Mouse (Mus musculus) 3T3-L1 (cell line): ENCODE results near the gene Tmem208.
A peak's percentile ranks its signal among the peaks of the same experiment; 100 is the strongest.
"Not testable (repeated sequence)": the region's sequence is repeated elsewhere in the genome, so short reads cannot be mapped to it uniquely, and the experiment has no call there.

Experiments used
- DNase-seq: peaks from one replicate; pipeline ENCODE4 v3.0.0-alpha.2; 2015; ENCODE audit warnings: low read depth, low spot score

Tmem208 gene

DNA sequence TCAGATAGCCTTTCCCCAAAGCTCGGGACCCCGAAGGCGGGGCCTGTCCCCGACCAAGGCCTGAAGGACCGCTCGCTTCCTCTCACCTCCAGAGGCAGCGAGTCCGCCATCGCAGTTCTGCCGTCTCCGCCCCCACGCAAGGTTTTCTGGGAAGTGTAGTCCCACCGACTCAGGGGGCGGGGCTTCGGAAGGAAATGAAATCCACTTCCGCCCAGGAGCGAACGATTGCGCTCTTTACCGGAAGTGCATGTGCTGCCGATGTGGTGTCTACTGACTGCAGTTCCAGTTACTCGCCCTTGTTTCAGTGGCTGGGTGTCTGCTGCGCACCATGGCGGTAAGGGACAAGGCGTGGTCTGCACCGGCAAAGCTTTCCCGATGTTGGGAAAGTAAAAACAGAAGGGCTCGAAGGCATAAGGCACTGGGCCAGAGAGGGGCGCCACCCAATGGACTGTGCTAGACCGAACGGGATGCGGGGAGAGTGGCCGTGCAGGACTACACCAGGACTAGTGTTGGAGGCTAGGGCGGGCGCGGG is at the start of gene Tmem208, which contains the start of gene Lrrc29:
Gene Tmem208 (plus strand): TSS at position 214 of the 532 bp plus-strand sequence.
Gene Lrrc29 (minus strand): TSS at position 138 of the 532 bp plus-strand sequence.
- DNase-seq = peak; percentile 99

DNA sequence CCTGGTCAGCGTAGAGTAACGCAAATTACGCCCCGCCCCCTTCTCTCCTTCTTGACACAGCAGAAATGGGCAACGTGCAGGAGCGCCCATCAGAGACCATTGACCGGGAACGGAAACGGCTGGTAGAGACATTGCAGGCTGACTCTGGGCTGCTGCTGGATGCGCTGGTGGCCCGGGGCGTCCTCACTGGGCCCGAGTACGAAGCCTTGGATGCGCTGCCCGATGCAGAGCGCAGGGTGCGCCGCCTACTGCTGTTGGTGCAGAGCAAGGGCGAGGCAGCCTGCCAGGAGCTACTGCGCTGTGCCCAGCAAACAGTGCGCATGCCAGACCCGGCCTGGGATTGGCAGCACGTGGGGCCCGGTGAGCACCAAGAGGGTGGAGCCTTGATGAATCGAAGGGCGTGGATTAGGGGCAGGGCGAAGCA is 47.2 kb upstream of the Tmem208 start:
- no peak for DNase-seq

DNA sequence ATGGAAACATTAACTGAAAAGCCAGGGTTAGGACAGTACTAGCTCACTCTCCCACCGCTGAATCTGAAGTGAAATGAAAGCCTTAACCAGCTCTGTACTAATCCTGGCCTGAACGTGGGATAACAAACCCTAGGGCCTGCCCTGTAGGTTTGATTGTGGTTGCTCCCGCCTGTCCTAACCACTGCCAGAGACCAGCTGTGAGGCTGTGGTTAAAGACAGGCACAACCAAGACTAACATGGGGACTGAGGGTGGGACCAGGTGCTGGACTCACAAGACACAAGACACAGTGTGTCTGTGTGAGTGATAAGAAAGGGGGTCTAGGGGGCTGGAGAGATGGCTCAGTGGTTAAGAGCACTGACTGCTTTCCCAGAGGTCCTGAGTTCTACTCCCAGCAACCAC is 45.6 kb upstream of the Tmem208 start:
- no peak for DNase-seq

DNA sequence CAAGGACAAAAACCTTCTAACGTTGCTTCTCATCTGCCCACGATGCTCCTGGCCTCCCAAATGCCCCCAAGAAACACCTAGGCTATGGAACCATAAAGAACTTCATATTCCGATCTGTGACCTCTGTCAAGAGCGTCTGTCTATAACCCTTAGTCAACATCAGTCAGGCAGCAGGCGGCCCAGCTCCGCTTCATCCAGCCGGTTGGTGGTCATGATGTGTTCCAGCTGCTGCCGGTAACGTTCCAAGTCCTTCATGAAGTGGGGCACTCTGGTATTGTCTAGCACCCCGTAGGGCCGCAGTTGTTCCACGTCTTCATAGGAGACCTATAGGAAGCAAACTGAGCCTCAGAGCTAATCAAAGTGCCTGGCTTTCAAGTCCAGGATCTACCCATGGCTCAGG is 44.3 kb upstream of the Tmem208 start:
- DNase-seq = no peak

DNA sequence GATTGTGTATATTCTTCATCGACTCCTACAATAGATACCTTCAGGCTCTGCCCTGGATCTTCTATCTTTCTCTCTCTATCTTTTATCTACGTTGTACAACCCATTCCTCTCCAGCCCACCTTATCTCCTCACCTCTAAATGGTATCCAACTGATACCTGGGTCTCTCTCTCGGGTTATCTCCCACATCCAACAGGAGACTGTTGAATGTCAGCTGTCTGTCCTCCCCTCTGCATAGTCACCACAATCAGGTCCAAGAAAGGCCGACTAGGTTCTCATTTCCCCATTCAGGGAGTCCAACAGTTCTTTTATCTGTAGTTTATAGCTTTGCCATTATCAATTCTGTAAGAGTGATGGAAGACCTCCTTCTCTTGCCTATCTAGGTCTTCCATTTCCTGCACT is 43.9 kb upstream of the Tmem208 start:
- DNase-seq = no peak

DNA sequence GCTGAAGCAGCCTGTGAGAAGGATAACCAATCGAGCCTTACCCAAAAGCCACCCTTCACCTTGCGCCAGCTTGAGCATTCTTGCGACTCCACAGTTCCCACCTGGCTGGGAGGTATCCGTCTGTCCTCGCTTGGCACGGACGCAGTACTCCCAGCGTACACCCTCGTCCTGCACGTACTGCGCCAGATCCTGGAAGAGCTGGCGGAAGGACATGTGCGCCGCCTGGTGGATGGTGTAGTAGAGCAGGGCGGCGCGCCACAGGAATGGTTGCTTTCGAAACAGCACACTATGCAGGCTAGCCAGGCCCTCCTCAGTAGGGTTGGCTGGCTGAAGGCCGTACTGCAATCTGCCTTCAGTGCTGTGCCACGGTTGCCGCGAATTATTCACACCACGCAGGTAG is 43.1 kb upstream of the Tmem208 start:
- peak; percentile 45 for DNase-seq

DNA sequence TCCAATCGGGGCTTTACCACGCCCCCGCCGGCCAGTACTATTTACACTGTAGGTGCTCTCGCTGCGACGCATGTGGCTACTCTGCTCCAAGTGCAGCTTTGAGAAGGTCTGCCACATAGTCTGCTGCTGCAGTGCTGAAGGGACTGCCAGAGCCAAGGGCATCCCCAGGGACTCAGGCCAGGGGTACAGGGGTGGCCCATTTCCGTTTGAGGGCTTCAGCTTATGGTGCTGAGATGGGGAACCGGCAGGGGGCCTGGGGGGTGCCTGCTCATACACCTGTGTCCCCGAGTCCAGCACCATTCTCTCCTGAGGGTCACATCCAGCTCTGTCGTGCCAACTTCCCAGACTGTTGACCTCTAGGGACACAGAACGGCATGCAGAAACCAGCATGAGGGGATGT is 40.6 kb upstream of the Tmem208 start:
- no peak for DNase-seq

DNA sequence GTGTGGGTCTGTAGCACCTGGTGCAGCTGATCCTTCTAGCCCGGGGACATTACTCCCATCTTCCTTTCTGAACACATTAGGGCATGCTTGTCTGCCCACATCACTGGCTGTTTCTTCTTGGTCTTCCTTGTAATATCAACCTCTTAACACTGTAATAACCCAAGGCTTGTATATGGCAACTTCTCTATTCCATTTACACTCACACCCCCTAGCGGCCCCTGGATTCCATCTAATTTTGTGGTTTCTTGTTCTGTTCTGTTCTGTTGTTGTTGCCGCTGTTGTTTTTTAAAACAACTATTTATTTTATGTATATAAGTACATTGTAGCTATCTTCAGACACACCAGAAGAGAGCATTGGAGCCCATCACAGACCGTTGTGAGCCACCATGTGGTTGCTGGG is 39.2 kb upstream of the Tmem208 start:
- DNase-seq = peak; percentile 61

DNA sequence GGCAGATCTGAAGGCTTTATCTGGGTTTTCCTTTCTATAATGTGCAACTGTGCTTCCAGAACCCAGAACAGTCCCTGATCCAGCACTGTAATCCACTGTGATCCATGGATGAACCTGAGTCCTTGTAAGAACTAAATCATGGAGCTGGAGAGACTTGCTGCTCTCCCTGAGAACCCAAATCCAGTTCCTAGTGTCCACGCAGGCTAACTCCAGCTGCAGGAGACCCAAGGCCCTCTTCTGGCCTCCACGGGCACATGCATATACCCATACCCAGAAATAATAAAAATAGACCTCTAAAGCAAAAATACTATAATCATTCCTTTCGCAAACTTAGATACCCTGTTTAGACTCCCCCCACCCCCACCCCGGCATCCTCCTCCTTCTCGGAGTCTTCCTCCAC is 37.9 kb upstream of the Tmem208 start:
- peak; percentile 72 for DNase-seq

DNA sequence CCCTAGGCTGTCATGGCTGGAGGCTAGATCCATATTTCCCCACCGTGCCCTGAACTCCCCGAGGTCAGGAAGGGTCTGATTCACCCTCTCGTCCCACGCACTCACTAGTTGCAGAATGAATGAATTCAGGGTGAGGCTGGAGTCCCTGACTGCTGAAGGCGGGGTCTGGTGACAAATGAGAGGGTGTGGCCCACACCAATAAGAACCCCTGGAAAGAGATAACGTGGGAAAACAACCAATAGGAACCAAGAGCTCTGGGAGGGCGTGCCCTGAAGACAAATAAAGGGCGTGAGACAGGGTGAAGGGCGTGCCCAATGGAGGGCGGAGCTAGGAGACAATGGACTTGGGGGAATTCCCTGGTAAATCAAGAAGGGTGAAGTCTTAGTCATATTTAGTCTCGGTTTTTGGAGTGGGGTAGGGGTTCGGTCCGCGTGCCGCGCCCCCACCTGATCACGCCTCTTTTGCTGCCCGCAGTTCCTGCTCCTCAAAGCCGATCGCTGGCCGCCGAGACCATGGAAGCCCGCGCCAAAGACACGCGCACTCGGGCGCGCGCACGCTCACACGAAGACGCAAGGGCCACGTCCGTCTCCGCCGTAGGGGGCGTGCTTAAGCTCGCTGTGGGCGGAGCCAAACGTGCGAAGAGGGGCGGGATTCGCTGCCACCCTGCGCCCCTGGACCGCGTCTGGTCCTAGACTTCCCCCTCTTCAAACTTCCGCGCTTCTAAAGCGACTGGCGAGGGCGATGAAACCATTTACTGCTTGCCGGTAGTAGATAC is 37.0 kb upstream of the Tmem208 start:
- peak; percentile 100 for DNase-seq

DNA sequence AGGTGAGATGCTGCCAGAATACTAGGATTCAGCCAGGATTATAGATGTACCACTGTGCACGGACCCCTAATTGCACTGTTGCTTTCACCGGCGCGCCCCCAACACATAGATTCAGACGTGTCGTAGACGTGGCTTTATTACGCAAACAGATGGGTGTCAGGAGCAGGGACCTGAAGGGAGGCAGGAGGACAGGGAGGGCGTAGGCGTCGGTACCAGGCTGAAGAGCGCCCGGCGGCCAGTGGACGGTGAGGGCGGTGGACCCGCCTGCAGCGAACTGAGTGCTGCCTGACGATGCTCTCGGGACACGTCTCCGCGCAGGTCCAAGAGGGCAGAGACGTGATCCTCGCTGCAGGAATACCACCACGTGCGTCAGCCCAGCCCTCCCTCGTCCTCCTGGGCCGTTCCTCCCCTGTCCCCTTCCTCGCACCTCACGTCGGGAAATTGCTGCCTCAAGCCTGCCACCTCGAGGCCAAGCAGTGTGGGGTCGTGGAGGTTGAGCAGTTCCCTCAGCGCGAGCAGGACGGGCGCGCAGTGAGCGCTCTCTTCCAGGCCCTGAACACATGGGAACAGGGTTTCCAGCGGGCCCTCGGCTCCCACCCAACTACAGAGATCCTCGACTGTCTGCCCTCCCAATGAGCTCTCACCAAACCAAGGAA is 36.2 kb upstream of the Tmem208 start, which contains the start of gene 4931428F04Rik:
Gene 4931428F04Rik (minus strand): TSS at position 60 of the 656 bp plus-strand sequence.
- no peak for DNase-seq

DNA sequence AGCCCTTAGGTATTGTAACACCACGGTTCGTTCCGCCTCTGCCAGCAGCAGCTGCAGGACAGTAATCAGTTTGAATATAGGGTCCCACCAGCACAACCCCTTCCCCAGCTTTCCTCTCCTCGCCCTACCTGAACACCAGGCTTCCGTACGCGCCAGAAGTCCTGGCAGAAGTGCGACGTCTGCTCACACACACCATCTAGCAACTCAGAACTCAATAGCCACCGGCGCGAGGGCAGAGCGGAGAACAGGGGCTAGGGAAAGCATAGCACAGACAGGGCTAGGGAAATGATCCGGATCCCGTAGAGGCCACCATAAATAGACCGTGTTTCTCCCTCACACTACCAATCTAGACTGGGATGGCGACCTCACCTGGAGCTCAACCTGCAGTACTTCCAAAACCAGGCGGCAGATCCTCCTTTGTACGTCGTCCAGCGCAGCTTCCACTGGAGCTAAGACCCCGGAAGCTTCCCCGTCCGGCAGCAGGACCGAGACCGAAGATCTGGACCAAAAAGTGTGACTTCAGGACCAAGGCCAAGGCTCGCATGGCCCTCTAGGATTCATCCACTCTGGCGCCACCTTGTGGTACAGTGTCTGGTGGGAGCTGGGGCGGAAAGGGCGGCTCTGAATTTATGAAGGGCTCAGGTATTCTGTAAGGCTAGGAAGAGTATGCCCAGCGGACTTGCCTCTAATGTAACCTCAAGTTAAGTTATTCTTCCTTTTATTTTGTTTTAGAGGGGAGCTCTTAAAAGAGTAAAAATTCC is 35.4 kb upstream of the Tmem208 start:
- DNase-seq = peak; percentile 88

DNA sequence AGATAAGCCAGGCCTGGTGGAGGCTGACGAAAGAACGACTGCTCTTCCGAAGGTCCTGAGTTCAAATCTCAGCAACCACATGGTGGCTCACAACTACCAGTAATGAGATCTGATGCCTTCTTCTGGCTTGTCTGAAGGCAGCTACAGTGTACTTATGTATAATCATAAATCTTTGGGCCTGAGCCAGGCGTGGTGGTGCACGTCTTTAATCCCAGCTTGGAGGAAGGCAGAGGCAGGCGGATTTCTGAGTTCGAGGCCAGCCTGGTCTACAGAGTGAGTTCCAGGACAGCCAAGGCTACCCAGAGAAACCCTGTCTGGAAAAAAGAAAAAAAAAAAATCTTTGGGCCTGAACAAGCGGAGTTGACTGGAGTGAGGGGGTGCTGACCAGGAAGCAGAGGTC is 34.8 kb upstream of the Tmem208 start:
- not testable (repeated sequence) for DNase-seq

DNA sequence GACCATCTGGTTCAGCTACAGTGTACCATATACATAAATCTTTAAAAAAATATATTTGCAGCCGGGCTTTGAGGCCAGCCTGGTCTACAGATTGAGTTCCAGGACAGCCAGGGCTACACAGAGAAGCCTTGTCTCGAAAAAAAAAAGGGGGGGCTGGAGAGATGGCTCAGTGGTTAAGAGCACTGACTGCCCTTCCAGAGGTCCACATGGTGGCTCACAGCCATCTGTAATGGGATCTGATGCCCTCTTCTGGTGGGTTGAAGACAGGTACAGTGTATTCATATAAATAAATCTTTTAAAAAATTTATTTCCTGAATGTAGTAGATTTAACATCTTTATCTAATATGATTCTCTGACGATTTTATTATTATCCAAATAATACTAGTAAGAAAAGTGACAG is 34.4 kb upstream of the Tmem208 start:
- DNase-seq = peak; percentile 54

DNA sequence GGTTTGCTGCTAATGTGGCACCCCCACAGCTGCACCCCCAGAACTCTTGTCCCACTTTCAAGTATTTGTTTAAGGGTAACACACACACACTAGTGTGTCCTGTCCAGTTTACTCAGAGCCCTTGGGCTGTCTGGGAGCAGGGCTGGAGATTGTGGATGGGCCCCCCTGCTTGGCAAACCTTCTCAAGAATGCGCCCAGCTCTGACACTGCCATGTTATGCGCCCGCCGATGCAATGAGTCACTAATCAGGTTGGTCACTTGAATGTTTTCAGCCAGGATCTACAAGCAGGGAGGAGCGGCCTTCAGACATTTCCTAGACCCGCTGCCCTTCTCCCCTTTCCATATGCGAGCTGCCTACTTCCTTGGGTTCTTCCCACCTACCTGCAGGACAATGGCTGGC is 33.7 kb upstream of the Tmem208 start:
- peak; percentile 84 for DNase-seq

DNA sequence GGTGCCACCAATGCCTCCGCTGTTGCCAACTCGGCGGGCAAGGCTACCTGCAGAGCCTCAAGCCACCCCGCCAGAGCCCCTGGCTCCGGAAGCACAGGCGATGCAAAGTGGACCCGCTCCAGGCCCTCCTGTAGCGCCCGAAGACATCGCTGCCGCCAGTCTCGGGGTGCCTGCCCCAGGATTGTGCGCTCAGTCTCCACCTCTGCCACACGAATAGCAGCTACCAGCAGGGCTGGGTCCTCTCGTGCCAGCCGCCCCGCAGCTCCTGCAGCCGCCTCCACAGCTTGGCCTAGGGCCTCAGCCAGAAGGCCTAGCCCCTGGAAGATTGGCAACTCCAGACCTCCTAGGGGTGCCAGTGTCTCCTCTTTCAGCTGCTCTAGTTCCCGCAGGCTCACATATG is 32.7 kb upstream of the Tmem208 start:
- no peak for DNase-seq

DNA sequence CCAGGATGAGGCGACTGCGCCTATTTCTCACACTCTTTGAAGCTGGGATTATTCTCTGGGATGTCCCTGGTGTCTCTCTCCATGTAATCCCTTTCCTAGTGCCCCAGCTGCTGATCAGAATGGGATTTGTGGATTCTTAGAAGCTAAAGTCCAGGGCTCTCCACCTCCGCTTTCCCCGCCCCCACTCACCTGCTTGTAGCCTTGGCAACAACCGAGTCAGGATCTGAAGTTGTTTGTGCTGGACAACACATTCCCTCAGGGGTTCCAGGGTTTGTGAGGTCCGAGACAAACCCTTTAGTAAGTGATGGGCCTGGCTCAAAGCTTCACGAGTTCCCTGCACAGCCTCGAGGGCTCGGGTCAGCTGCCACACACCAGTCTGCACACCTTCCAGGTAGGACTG is 31.4 kb upstream of the Tmem208 start:
- DNase-seq = no peak

DNA sequence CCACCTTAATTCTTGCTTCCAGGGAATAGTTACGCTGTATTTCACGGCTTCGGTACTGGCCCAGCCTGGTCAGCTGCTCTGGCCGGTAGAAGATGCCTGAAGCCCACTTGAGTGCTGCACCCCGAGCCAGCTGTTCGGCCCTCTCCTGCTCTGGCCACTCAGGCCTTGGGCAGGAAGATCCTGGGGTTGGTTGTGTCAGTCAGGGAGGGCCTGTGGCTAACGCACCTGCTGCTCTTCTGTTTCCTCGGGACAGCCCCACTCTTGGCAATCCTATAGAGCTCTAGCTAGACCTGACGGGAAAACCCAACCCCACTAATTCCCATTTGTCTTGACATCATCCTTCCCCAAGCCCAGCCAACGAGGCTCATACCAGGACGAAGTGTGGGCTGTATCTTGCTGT is 30.9 kb upstream of the Tmem208 start:
- no peak for DNase-seq

DNA sequence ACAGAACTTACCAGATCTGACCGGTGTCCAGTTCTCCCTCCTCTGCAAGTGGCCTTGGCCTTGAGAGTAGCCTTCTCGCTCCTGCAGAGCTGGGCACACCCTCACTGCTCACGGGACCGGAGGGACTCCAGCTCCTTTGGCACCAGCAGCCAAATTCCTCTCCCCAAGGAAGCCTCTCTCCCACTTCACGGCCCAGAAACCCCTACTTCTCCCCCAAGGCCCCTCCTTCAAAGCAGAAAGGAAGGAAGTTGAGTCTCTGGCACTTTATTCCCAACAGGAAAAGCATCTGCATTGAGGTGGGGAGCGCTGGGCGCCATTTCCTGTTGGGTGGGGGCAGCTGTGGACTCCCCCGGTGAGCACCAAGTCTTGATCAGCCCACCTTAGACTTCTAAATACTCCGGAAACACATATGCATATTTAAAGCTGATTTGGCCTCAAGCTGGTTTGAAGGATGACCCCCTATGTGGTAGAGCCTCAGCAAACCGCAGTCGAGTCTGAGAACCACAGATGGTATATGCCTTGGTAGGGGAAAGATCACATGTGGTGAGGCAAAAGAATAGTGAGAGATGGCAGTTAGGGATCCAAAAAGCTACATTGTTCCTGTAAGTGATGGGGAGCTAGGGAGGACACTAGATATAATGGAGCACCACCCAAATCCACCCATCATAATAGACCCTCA is 30.1 kb upstream of the Tmem208 start, which contains the start of gene Exoc3l:
Gene Exoc3l (minus strand): TSS at position 207 of the 679 bp plus-strand sequence.
- DNase-seq = no peak

DNA sequence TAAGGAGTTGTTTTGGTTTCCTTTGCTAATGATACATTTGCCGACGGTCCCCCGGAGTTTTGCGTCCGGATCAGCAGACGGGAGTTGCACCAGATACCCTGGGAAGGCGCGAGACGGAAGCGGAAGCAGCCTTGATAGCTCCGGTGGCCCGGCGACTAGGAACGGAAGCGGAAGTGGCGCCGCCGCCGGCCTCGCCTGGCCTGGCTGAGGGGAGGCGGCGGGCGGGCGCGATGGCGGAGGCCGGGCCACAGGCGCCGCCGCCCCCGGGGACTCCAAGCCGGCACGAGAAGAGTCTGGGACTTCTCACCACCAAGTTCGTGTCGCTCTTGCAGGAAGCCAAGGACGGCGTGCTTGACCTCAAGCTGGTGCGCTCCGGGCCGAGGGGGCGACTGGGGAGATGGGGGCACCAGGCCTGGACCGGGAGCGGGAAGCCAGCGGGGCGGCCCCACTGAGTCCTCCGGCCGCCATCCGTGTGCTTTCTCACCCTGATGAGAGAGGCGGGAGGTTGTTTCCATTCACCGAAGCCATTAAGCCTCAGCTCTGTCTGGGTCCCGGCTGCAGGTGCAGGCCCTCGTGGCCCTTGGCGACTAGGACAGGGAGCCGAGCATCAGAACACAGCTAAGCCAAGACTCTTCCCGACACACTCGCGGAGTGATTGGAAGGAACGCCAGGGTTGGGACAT is 28.5 kb upstream of the Tmem208 start, which contains the start of gene E2f4:
Gene E2f4 (plus strand): TSS at position 153 of the 682 bp plus-strand sequence.
- DNase-seq = peak; percentile 97
